In the genomic region with DNA sequence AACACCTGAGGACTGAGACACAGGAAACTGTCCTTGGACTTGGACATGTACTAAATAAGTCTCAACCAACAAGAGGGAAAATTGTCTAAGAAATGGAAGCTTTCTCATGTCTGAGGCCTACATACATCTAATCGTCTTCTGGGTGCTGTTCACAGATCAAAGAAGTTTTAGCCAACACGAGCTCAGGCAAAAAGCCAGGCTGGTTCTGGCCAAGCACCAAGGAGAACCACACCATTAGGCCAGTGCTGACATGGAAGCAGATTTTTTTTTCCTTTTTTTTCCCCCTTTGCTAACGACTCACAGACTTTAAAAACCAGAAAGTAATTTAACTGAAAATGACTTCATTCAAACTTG, we compare ENCODE assay signal across 10 mouse cellular contexts. TPM values are rescaled to one million over a fixed set of nuclear protein-coding genes. Genes with fewer than 3 reads are reported as not detected.
DNase-seq lines count a peak whose midpoint lies in the region; ATAC-seq lines count a peak whose summit lies in the region.
"Had no signal": no experiment of that assay in that cellular context is flagged by ENCODE, and none has a peak within 500 bp of the region (broad histone marks: within the 10 kb centered on the region; RNA-seq: fewer than 3 reads in every experiment).

No protein-coding gene starts in this region.

- no peak overlapping the region for H3K4me2 ChIP-seq in heart, embryonic 11.5 days
- H3K4me2 ChIP-seq in heart, embryonic 16.5 days (ENCODE audit: low read depth, low read length), result no peak overlapping the region

- DNase-seq in heart, adult 18-20 months, result peak; percentile 24 to 71
- peak; percentile 60 for DNase-seq in 3T3-L1 (ENCODE audit: low read depth, low spot score)
- DNase-seq in adrenal gland, postnatal 25 days, result peak; percentile 43
- no peak for DNase-seq in spleen, postnatal 10 days (ENCODE audit: low spot score in 2 of 2)
- DNase-seq in layer of hippocampus, postnatal 36 days, result no peak

- H3K36me3 ChIP-seq in heart, embryonic 11.5 days (ENCODE audit: control insufficient read depth, insufficient read depth, low read length), result peaks cover 11% of the 10 kb centered on the region
- H3K36me3 ChIP-seq in heart, embryonic 16.5 days (ENCODE audit: control insufficient read depth, insufficient read depth), result peaks cover 21% of the 10 kb centered on the region

- no peak for ATAC-seq in heart, embryonic 11.5 days (replicated peaks; ENCODE audit: insufficient number of reproducible peaks, low FRiP score, low TSS enrichment)
- no peak for ATAC-seq in heart, embryonic 16.5 days (replicated peaks; ENCODE audit: extremely low read depth, insufficient read depth, low FRiP score)
- no peak for ATAC-seq in megakaryocyte-erythroid progenitor cell, adult 5-6 weeks (replicated peaks; ENCODE audit: low FRiP score, low TSS enrichment, poor library complexity, severe bottlenecking)

- 70% methylated on average over 3 of the region's 3 CpGs for WGBS in heart, embryonic 11.5 days (ENCODE audit: insufficient replicate concordance)
- 32% methylated on average over 3 of the region's 3 CpGs for WGBS in heart, embryonic 16.5 days

- H3K4me1 ChIP-seq in heart, embryonic 11.5 days (ENCODE audit: control insufficient read depth, insufficient read depth, low read length), result peaks cover 17% of the 10 kb centered on the region
- peaks cover 46% of the 10 kb centered on the region for H3K4me1 ChIP-seq in heart, embryonic 16.5 days (ENCODE audit: control insufficient read depth, insufficient read depth, low read length)

- H3K9ac ChIP-seq in heart, embryonic 11.5 days (ENCODE audit: low read depth, low read length), result no peak overlapping the region
- no peak overlapping the region for H3K9ac ChIP-seq in heart, embryonic 16.5 days (ENCODE audit: low read length)

- H3K4me3 ChIP-seq in heart, embryonic 11.5 days (ENCODE audit: low read depth, low read length), result no peak overlapping the region
- no peak overlapping the region for H3K4me3 ChIP-seq in heart, embryonic 16.5 days (ENCODE audit: low read length)

- H3K9me3 ChIP-seq in heart, embryonic 11.5 days (replicated peaks; ENCODE audit: control insufficient read depth, low read length), result no peaks in the 10 kb centered on the region
- no peaks in the 10 kb centered on the region for H3K9me3 ChIP-seq in heart, embryonic 16.5 days (replicated peaks; ENCODE audit: control insufficient read depth, low read length)
- H3K9me3 ChIP-seq: G1E had no signal

- H3K27me3 ChIP-seq in heart, embryonic 11.5 days (ENCODE audit: control insufficient read depth, insufficient read depth, low read length), result no peaks in the 10 kb centered on the region
- no peaks in the 10 kb centered on the region for H3K27me3 ChIP-seq in heart, embryonic 16.5 days (ENCODE audit: control insufficient read depth, insufficient read depth, low read length)

- H3K27ac ChIP-seq in heart, embryonic 11.5 days (ENCODE audit: low read depth, low read length), result no peak overlapping the region
- peak overlapping the region; percentile 43; the same call in 1 of the 2 replicates for H3K27ac ChIP-seq in heart, embryonic 16.5 days (ENCODE audit: low read length)
- H3K27ac ChIP-seq: macrophage had no signal

RNA-seq across cellular contexts. Expression of a gene that starts 5.3 kb away (rescaled TPM):
- total RNA-seq in heart, adult 18-20 months (2021), result 100 to 1,000 TPM; 209 to 231 TPM
- 50.8 and 58.4 TPM in 2 replicates for polyA plus RNA-seq in heart, embryonic 11.5 days (2014; fragmentation: Nextera tagmentation; extraction: Ambion mirVana)
- 194 and 279 TPM in 2 replicates for total RNA-seq in adrenal gland, postnatal 25 days (2021)
- polyA plus RNA-seq in heart, embryonic 16.5 days (2015; fragmentation: Nextera tagmentation; extraction: Ambion mirVana), result 30.8 and 41.3 TPM in 2 replicates
- 620 and 624 TPM in 2 replicates for total RNA-seq in megakaryocyte-erythroid progenitor cell, adult 5-6 weeks (2014; fragmentation: Nextera tagmentation)
- total RNA-seq in megakaryocyte-erythroid progenitor cell, adult 5-6 weeks (2017), result 689 and 900 TPM in 2 replicates
- total RNA-seq in layer of hippocampus, postnatal 36 days (2021), result 10 to 100 TPM; 41.3 to 42.9 TPM

RNA-seq across cellular contexts. Expression of a gene that starts 29.6 kb away (rescaled TPM):
- under 1 TPM; 0.30 to 0.41 TPM for total RNA-seq in heart, adult 18-20 months (2021)
- polyA plus RNA-seq in heart, embryonic 11.5 days (2014; fragmentation: Nextera tagmentation; extraction: Ambion mirVana), result 0.73 and 0.94 TPM in 2 replicates
- 0.73 TPM in 1 of 2 replicates, not detected in the other for total RNA-seq in adrenal gland, postnatal 25 days (2021)
- polyA plus RNA-seq in heart, embryonic 16.5 days (2015; fragmentation: Nextera tagmentation; extraction: Ambion mirVana), result 0.40 and 0.66 TPM in 2 replicates
- 0.39 TPM in 1 of 2 replicates, not detected in the other for total RNA-seq in megakaryocyte-erythroid progenitor cell, adult 5-6 weeks (2014; fragmentation: Nextera tagmentation)
- 1.3 and 1.6 TPM in 2 replicates for total RNA-seq in megakaryocyte-erythroid progenitor cell, adult 5-6 weeks (2017)
- under 1 TPM; 0.51 to 0.52 TPM for total RNA-seq in layer of hippocampus, postnatal 36 days (2021)
- polyA plus RNA-seq: G1E, macrophage had no signal

Comparison
In these comparisons a context has a peak if more than half of its experiments do, and no peak if none do; other contexts are left out.
1. DNase-seq: peak in heart, adult 18-20 months (2 of 2), 3T3-L1 (single experiment) and adrenal gland, postnatal 25 days (single experiment); none in spleen, postnatal 10 days (0 of 2) and layer of hippocampus, postnatal 36 days (0 of 2).